Mouse (Mus musculus) adrenal gland, postnatal 14 days (tissue): ENCODE data around the gene Tmem150b. TPM values are rescaled to one million over a fixed set of nuclear protein-coding genes. Genes with fewer than 3 reads are reported as not detected.

ENCODE experiments used
- DNase-seq: peaks from one replicate; pipeline ENCODE4 v3.0.0; 2021; ENCODE audit warnings: mixed read lengths
- total RNA-seq: library from RNA; stranded (reverse); gene quantifications from 2 replicates; pipeline ENCODE4 v1.2.3, GENCODE M21; 2021

Gene Tmem150b
- total RNA-seq, 1 experiment from 2014 or later: 0.30 TPM

DNA sequence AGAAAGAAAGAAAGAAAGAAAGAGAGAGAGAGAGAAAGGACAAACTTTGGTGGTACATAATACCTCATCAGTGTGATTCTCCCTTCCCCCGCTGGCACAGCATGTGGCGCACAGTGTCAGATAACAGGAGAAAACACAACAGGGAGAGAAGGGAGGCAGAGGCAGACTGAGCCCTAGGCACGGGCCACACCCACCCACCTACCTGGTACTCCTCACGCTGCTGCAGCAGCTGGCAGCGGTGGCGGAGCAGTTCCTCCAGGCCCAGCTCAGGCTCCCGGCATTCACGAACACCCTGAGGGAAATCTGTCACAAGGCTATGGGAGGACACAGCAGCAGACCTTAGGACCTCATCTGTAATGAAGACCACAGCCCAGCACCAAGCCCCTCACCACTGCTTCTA, 61.9 kb downstream of the Tmem150b start:
- no peak for DNase-seq

GRCm38 (mm10) chr7:4659911-4660443, 65.1 kb downstream of the Tmem150b start:
- DNase-seq: peak; percentile 24

DNA sequence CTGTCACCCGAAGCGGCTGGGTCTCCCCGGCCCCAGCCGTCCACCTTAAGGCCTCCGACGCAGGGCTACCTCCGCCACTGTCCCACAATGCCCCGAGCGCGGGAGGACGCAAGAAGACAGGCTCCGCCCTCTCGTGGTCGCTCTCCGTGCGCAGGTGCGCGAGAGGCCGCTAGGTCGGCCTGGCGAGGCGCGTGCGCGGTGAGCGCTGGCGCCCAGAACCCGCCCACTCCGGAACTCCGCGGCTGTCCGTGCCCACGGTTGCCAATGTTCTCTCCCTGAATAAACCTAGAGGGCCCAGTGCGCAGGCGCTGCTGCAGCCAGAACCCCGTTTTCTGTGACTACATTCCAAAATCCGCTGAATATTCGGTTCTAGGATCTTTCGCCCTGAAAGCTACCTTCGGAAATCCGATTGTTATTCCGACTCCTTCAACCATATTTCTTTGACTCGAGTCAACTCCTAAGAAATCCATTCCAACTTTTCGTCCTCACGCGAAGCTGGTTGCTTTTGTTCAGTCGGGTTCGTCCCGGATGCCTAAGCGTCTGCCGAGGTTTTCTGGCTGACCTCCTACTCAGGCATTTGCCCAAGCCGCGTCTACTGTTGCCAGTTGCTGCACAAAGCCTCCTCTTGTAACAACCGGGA, 66.0 kb downstream of the Tmem150b start, which contains the start of gene Ppp6r1:
Ppp6r1 (minus strand) TSS at position 108 of the 640 bp plus-strand sequence.
- peak; percentile 98 for DNase-seq

- DNase-seq: no peak
These were observed 66.7 kb downstream of the Tmem150b start for GRCm38 (mm10) chr7:4658128-4658907.

GRCm38 (mm10) chr7:4657521-4658127, 67.4 kb downstream of the Tmem150b start:
- peak; percentile 32 for DNase-seq

Other genes with a start within 250 kb of the Tmem150b start
- 83.4 and 90.8 TPM in 2 replicates for gene Ppp1r12c, start 223.6 kb downstream of the Tmem150b start, total RNA-seq
- 1.1 and 2.0 TPM in 2 replicates for gene Tnnt1, start 208.9 kb downstream of the Tmem150b start, total RNA-seq
- gene Tnni3, start 201.0 kb downstream of the Tmem150b start, total RNA-seq: 0.85 and 3.0 TPM in 2 replicates
- gene Dnaaf3, start 192.8 kb downstream of the Tmem150b start, total RNA-seq: 0.63 and 0.75 TPM in 2 replicates
- 8.2 and 11.6 TPM in 2 replicates for gene Syt5, start 177.7 kb downstream of the Tmem150b start, total RNA-seq
- gene Ptprh, start 121.2 kb downstream of the Tmem150b start, total RNA-seq: not detected in 2 replicates
- 8.8 and 16.2 TPM in 2 replicates for gene Tmem86b, start 93.8 kb downstream of the Tmem150b start, total RNA-seq
- gene Ppp6r1, start 66.2 kb downstream of the Tmem150b start, total RNA-seq: 80.9 and 86.1 TPM in 2 replicates
- 34.0 and 37.9 TPM in 2 replicates for gene Hspbp1, start 40.2 kb downstream of the Tmem150b start, total RNA-seq
- gene Brsk1, start 34.6 kb downstream of the Tmem150b start, total RNA-seq: 6.0 and 8.4 TPM in 2 replicates
- 60.3 and 70.7 TPM in 2 replicates for gene Kmt5c, start 14.9 kb upstream of the Tmem150b start, total RNA-seq
- gene Cox6b2, start 27.8 kb upstream of the Tmem150b start, total RNA-seq: 28.1 and 31.3 TPM in 2 replicates
- gene Fam71e2, start 46.1 kb upstream of the Tmem150b start, total RNA-seq: not detected in 2 replicates
- not detected in 2 replicates for gene Il11, start 57.6 kb upstream of the Tmem150b start, total RNA-seq
- gene Tmem190, start 57.7 kb upstream of the Tmem150b start, total RNA-seq: not detected in 2 replicates
- gene Tmem238, start 64.4 kb upstream of the Tmem150b start, total RNA-seq: 10.2 and 11.7 TPM in 2 replicates
- gene Rpl28, start 67.6 kb upstream of the Tmem150b start, total RNA-seq: 1,145 and 1,281 TPM in 2 replicates
- 140 and 146 TPM in 2 replicates for gene Ube2s, start 87.3 kb upstream of the Tmem150b start, total RNA-seq
- 2.2 and 2.9 TPM in 2 replicates for gene Shisa7, start 119.4 kb upstream of the Tmem150b start, total RNA-seq
- 8.6 and 12.5 TPM in 2 replicates for gene Isoc2b, start 145.0 kb upstream of the Tmem150b start, total RNA-seq
- gene Isoc2a, start 151.9 kb upstream of the Tmem150b start, total RNA-seq: 55.7 and 67.9 TPM in 2 replicates
- gene Gm36210, start 181.3 kb upstream of the Tmem150b start, total RNA-seq: 0.26 TPM in 1 of 2 replicates, not detected in the other
- gene Zfp628, start 190.0 kb upstream of the Tmem150b start, total RNA-seq: 13.7 and 16.2 TPM in 2 replicates
- 6.6 and 8.1 TPM in 2 replicates for gene Nat14, start 196.8 kb upstream of the Tmem150b start, total RNA-seq
- gene Ssc5d, start 200.5 kb upstream of the Tmem150b start, total RNA-seq: 3.9 and 5.0 TPM in 2 replicates
- 0.63 TPM in 1 of 2 replicates, not detected in the other for gene Sbk2, start 239.2 kb upstream of the Tmem150b start, total RNA-seq
- gene Sbk3, start 245.9 kb upstream of the Tmem150b start, total RNA-seq: 0.37 and 0.64 TPM in 2 replicates